Mouse (Mus musculus) heart, postnatal 0 days (tissue): ENCODE measurements at regions not wholly inside any gene's neighbourhood (a gene's known extent, or its start where the extent isn't known, plus 50 kb on each side); places are given as distances from the start of the nearest gene placed in this dataset.

Experiments used
- CTCF ChIP-seq: IDR thresholded peaks from 2 replicates; pipeline ENCODE4 v1.5.1; 2016; ENCODE audit warnings: antibody characterized with exemption, control low read depth, low read depth
- EP300 ChIP-seq: IDR thresholded peaks from 2 replicates; pipeline ENCODE4 v1.6.1; 2016; ENCODE audit warnings: antibody characterized with exemption, low read depth

- TF ChIP-seq CTCF = no peak
- TF ChIP-seq EP300 = no peak
Observed at GRCm38 (mm10) chrX:19223336-19223735, 257.8 kb downstream of the Tex13c3 start.
